Mouse (Mus musculus): ENCODE measurements around the gene Rnase2b.
"Not testable (repeated sequence)": the region's sequence is repeated elsewhere in the genome, so short reads cannot be mapped to it uniquely, and the experiment has no call there.

Rnase2b gene

GRCm38 (mm10) chr14:51161976-51162375 is at the start of gene Rnase2b:
Gene Rnase2b (plus strand): TSS chr14:51162260.
- not testable (repeated sequence) for DNase-seq

GRCm38 (mm10) chr14:51113476-51113875 is 48.6 kb upstream of the Rnase2b start:
- DNase-seq: no peak

- DNase-seq: no peak
Measured at GRCm38 (mm10) chr14:51113916-51114560, 48.0 kb upstream of the Rnase2b start, which contains the start of gene Eddm3b. Gene Eddm3b (plus strand): TSS chr14:51114426.

- no peak for DNase-seq
Measured at GRCm38 (mm10) chr14:51125684-51126083, 36.4 kb upstream of the Rnase2b start.

GRCm38 (mm10) chr14:51127648-51128258 is 34.3 kb upstream of the Rnase2b start:
- DNase-seq: peak; percentile 92

- DNase-seq: peak; percentile 74
Measured at GRCm38 (mm10) chr14:51128775-51129623, 33.1 kb upstream of the Rnase2b start.

GRCm38 (mm10) chr14:51129624-51129975 is 32.5 kb upstream of the Rnase2b start:
- DNase-seq: peak; percentile 38

- DNase-seq: peak; percentile 75
Measured at GRCm38 (mm10) chr14:51130315-51130940, 31.6 kb upstream of the Rnase2b start.

- DNase-seq: peak; percentile 35
Measured at GRCm38 (mm10) chr14:51131086-51131815, 30.8 kb upstream of the Rnase2b start.

- peak; percentile 15 for DNase-seq
Measured at GRCm38 (mm10) chr14:51132372-51132771, 29.7 kb upstream of the Rnase2b start.

- DNase-seq: no peak
Measured at GRCm38 (mm10) chr14:51140342-51140741, 21.7 kb upstream of the Rnase2b start.

GRCm38 (mm10) chr14:51142119-51142518 is 19.9 kb upstream of the Rnase2b start:
- peak; percentile 10 for DNase-seq

- DNase-seq: peak; percentile 53
Measured at GRCm38 (mm10) chr14:51142568-51142967, 19.5 kb upstream of the Rnase2b start.

GRCm38 (mm10) chr14:51143287-51143686 is 18.8 kb upstream of the Rnase2b start:
- peak; percentile 3 for DNase-seq

- peak; percentile 49 for DNase-seq
Measured at GRCm38 (mm10) chr14:51143937-51144336, 18.1 kb upstream of the Rnase2b start.

- DNase-seq: no peak
Measured at GRCm38 (mm10) chr14:51144451-51144850, 17.6 kb upstream of the Rnase2b start.

- no peak for DNase-seq
Measured at GRCm38 (mm10) chr14:51145521-51145920, 16.5 kb upstream of the Rnase2b start.

GRCm38 (mm10) chr14:51146685-51147084 is 15.4 kb upstream of the Rnase2b start, which contains the start of gene Rnase1:
Gene Rnase1 (minus strand): TSS chr14:51146785.
- no peak for DNase-seq

- DNase-seq: no peak
Measured at GRCm38 (mm10) chr14:51148006-51148405, 14.1 kb upstream of the Rnase2b start.

- peak; percentile 72 for DNase-seq
Measured at GRCm38 (mm10) chr14:51149164-51149563, 12.9 kb upstream of the Rnase2b start.

- DNase-seq: peak; percentile 59
Measured at GRCm38 (mm10) chr14:51150206-51150831, 11.7 kb upstream of the Rnase2b start.

Measured in liver (tissue).